Mouse (Mus musculus): ENCODE measurements around the gene Gck.

Gene Gck

GRCm38 (mm10) chr11:5949586-5950352 is at the start of gene Gck:
TSS of gene Gck (minus strand) at chr11:5950081.
- DNase-seq (ENCODE audit: extremely low read depth, low read depth, low spot score) = no peak

- DNase-seq (ENCODE audit: extremely low read depth, low read depth, low spot score) = no peak
These were observed 48.6 kb upstream of the Gck start for GRCm38 (mm10) chr11:5998472-5998871.

GRCm38 (mm10) chr11:5995989-5996388 is 46.1 kb upstream of the Gck start:
- DNase-seq (ENCODE audit: extremely low read depth, low read depth, low spot score) = no peak

GRCm38 (mm10) chr11:5994880-5995279 is 45.0 kb upstream of the Gck start:
- no peak for DNase-seq (ENCODE audit: extremely low read depth, low read depth, low spot score)

GRCm38 (mm10) chr11:5994212-5994611 is 44.3 kb upstream of the Gck start:
- DNase-seq (ENCODE audit: extremely low read depth, low read depth, low spot score) = no peak

- no peak for DNase-seq (ENCODE audit: extremely low read depth, low read depth, low spot score)
These were observed 41.0 kb upstream of the Gck start for GRCm38 (mm10) chr11:5990910-5991309.

GRCm38 (mm10) chr11:5989954-5990593 is 40.2 kb upstream of the Gck start:
- no peak for DNase-seq (ENCODE audit: extremely low read depth, low read depth, low spot score)

GRCm38 (mm10) chr11:5988126-5988525 is 38.2 kb upstream of the Gck start:
- DNase-seq (ENCODE audit: extremely low read depth, low read depth, low spot score) = no peak

- DNase-seq (ENCODE audit: extremely low read depth, low read depth, low spot score) = no peak
These were observed 33.7 kb upstream of the Gck start for GRCm38 (mm10) chr11:5983629-5984028.

GRCm38 (mm10) chr11:5981323-5981722 is 31.4 kb upstream of the Gck start:
- no peak for DNase-seq (ENCODE audit: extremely low read depth, low read depth, low spot score)

- DNase-seq (ENCODE audit: extremely low read depth, low read depth, low spot score) = no peak
These were observed 30.7 kb upstream of the Gck start for GRCm38 (mm10) chr11:5980561-5980960.

- no peak for DNase-seq (ENCODE audit: extremely low read depth, low read depth, low spot score)
These were observed 30.2 kb upstream of the Gck start for GRCm38 (mm10) chr11:5980108-5980507.

- DNase-seq (ENCODE audit: extremely low read depth, low read depth, low spot score) = no peak
These were observed 29.2 kb upstream of the Gck start for GRCm38 (mm10) chr11:5979088-5979487.

GRCm38 (mm10) chr11:5976106-5976505 is 26.2 kb upstream of the Gck start:
- DNase-seq (ENCODE audit: extremely low read depth, low read depth, low spot score) = no peak

- DNase-seq (ENCODE audit: extremely low read depth, low read depth, low spot score) = no peak
These were observed 25.2 kb upstream of the Gck start for GRCm38 (mm10) chr11:5975068-5975467.

- DNase-seq (ENCODE audit: extremely low read depth, low read depth, low spot score) = no peak
These were observed 24.2 kb upstream of the Gck start for GRCm38 (mm10) chr11:5974053-5974452.

GRCm38 (mm10) chr11:5973151-5973550 is 23.3 kb upstream of the Gck start:
- DNase-seq (ENCODE audit: extremely low read depth, low read depth, low spot score) = no peak

GRCm38 (mm10) chr11:5971202-5971601 is 21.3 kb upstream of the Gck start:
- DNase-seq (ENCODE audit: extremely low read depth, low read depth, low spot score) = no peak

- DNase-seq (ENCODE audit: extremely low read depth, low read depth, low spot score) = no peak
These were observed 18.3 kb upstream of the Gck start for GRCm38 (mm10) chr11:5968223-5968622.

GRCm38 (mm10) chr11:5966751-5967150 is 16.9 kb upstream of the Gck start:
- DNase-seq (ENCODE audit: extremely low read depth, low read depth, low spot score) = no peak

GRCm38 (mm10) chr11:5965865-5966264 is 16.0 kb upstream of the Gck start:
- DNase-seq (ENCODE audit: extremely low read depth, low read depth, low spot score) = no peak

GRCm38 (mm10) chr11:5960051-5960450 is 10.2 kb upstream of the Gck start:
- no peak for DNase-seq (ENCODE audit: extremely low read depth, low read depth, low spot score)
